Mouse (Mus musculus): ENCODE results near the gene Tmem240. TPM values are rescaled to one million over a fixed set of nuclear protein-coding genes. Genes with fewer than 3 reads are reported as not detected.
A peak's percentile ranks its signal among the peaks of the same experiment; 100 is the strongest.
"Not testable (repeated sequence)": the region's sequence is repeated elsewhere in the genome, so short reads cannot be mapped to it uniquely, and the experiment has no call there.

Tmem240 gene
- polyA plus RNA-seq, 1 experiment: 63.6 TPM

DNA sequence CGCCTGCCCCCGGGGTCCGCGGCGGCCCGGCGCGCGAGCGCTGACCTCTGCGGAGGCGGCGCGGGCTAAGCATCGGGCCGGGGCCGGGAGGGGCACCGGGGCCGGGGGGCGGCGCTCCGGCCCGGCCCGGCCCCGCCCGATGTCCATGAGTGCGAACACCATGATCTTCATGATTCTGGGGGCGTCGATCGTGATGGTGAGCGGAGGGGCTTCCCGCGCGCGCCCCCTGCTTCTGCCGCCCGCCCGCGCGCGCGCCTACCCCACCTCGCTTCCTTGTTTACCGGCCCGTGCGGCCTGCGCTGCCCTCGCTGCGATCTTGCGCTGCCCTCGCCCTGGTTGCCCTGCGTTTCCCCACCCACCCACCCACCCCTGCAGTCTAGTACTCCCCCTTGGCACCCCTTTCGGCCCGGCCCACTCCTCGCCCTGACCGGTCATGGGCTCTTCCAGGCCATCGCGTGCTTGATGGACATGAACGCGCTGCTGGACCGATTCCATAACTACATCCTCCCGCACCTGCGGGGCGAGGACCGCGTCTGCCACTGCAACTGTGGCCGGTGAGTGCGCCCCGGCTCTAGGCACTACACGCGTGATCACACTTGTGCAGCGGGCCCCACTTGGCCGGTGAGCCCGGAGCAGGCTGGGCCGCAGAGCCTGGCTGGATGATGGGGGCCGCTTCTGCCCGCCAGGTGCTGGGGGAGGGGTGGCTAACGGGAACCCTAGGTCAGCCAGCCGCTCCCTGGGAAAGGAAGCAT is 527 bp downstream of the Tmem240 start:
- DNase-seq (ENCODE audit: extremely low spot score in 1 of 2, low spot score in 1 of 2): peak in 1 of 2 experiments; percentile 44

DNA sequence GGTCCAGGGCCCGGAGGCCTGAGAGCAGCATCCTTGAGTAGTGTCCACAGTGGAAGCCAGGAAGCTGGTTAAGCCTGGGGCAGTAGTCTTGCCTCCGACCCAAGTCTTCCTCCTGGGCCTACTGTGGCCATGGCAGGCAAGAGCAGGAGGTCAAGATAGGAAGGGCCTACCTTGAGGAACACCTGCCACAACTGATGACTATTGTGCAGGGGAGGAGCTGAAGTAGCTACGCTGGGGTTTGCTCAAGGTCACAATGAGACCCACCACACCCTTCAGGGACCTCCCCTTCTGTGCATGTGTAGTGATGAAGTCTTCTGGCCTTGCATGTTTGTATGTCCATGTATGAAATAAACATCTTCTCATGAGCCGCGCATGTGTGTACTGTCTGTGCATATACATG is 1.2 kb downstream of the Tmem240 start:
- DNase-seq (ENCODE audit: extremely low spot score in 1 of 2, low spot score in 1 of 2): no peak

DNA sequence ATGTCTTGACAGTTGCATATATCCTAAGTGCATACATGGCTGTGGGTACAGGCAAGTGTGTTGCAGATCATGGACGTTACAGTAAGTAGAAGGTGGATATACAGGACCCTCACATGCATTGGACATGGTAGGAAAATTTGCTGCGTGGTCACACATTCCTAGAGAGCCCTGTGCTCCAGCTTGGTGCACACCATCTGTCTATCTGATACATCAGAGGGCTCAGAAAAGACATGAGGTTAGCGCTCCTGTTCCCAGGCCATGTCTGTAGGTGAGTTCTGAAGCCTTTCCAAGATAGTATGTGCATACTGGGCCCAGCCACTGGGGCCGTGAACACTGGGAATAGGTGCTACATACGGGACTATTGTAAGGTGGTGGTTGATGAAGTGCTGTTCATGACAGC is 1.8 kb downstream of the Tmem240 start:
- no peak for DNase-seq (ENCODE audit: extremely low spot score in 1 of 2, low spot score in 1 of 2)

DNA sequence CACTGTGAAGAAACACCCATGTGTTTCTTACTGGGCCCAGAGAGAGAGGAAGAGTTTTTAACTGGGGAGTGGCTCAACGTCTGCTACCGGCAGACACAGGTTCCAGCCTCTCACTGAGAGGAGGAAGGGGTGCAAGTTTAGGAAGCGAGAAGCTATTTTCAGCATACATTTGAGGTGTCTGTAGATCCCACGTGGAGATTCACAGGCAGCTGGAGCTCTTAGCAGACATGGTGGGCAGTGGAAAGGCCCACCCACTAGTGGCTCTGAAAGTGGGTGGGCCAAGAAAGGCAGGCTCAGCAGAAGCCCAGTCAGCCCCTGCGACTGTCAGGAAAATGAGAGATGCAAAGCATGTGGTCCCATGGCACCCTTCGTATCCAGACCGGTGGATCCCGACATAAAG is 3.7 kb downstream of the Tmem240 start:
- DNase-seq (ENCODE audit: extremely low spot score in 1 of 2, low spot score in 1 of 2): peak in 1 of 2 experiments; percentile 59

DNA sequence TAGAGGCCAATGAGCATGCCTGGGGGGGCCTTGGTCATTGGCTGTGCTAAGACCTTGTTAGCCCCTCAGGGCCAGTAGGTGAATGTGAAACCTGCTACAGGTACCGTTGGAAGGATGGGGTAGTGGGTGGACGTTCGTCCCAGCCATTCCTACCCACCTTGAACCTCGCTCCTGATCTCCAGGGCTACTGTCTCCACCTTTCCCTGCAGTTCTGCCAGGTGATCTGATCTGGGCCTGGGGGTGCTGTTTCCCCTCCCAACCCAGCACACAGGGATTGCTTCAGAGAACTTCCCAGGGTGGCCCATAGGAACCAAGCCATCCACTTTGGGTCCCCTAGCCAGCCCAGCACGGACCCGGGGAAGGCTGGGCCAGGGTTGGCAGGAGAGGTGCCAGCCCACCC is 4.6 kb downstream of the Tmem240 start:
- no peak for DNase-seq (ENCODE audit: extremely low spot score in 1 of 2, low spot score in 1 of 2)

DNA sequence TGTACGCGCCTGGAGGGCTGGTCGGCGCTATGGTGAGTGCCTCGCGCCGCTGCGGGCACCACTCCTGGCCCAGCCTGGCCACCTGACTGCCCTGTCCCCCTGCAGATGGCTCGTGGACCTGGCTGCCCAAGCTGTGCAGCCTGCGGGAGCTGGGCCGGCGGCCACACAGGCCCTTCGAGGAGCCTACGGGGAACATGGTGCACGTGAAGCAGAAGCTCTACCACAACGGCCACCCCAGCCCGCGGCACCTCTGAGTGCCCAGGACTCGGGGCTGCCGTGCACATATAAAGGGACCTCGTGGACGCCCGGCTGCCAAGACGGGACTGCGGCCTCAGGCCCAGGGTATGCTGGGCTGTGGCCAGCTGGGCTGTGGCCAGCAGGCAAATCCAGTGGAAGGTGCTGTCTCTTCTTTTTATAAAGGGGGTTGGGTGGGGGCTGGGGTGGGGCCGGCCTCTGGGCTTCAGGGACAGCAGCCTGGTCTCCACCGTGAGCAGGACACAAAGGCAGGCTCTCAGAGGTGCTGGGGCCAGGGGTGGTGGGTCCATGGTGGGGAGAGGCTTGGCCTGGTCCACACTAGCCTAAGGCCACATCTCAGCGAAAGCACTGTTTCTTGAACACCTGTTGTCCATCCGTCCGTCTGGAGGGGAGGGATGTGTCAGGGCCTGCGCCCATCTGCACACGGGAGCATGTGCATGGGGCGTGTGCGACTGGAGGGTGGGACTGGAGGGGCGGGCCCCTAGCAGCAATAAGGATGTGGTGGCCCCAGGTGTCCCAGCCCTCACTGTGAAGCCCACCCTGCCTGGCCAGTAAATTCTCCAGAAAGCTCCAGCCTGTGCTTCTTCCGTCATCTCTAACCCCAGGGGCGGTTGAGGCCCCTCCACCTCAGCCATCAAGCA is 5.4 kb downstream of the Tmem240 start:
- DNase-seq (ENCODE audit: extremely low spot score in 1 of 2, low spot score in 1 of 2): no peak

DNA sequence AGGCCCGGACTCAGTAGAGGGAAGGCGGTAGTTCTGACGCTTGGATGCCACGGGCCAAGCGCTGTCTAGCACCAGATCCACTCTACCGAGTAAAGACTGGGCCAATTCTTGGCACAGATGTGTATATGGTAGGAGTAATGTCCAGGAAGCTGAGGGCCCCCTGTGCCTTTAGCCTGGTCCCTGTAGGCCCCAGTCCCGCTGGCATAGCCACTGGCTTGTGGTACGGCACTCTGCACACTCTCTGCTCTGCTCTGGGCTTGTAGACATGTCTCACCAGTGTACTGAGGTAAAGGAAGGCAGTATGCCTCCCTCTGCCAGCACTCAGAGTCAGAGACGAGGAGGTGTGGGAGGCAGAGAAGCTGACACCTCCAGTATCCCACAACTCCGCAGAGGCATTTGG is 6.1 kb downstream of the Tmem240 start:
- not testable (repeated sequence) for DNase-seq (ENCODE audit: extremely low spot score in 1 of 2, low spot score in 1 of 2)

DNA sequence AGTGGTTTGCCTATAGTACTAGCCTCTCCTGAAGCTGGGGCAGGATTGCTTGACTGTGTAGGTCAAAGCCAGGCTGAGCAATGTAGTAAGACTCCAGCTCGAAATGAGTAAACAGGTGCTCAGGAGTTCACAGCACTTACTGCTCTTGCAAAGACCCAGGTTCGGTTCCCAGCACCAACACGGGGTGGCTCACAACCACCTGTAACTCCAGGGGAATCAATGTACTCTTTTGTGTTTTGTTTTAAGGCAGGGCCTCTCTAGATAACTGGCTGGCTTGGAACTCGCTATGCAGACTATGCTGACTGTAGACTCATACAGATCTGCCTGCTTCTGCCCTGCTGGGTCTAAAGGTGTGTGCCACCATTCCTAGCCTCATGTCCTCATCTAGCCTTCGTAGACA is 8.1 kb downstream of the Tmem240 start:
- no peak for DNase-seq (ENCODE audit: extremely low spot score in 1 of 2, low spot score in 1 of 2)

DNA sequence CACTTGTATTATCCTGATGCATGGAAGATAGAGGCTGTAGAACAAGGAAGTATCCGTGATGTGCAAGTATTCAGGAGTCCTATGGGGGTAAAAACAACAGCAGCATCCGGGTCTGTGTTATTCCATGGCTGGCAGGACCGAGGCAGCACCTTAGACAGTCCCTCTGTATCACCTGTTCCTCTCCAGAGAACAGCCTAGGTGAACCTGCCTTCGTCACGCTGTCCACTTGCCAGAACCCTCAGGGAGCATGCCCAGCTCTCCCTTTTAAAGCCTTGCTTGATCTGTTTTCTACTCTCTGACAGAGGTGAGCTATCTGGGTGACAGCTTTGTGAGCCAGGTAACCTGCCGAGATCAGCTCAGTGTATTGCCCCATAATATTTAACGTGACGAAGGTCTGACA is 9.9 kb downstream of the Tmem240 start:
- no peak for DNase-seq (ENCODE audit: extremely low spot score in 1 of 2, low spot score in 1 of 2)

DNA sequence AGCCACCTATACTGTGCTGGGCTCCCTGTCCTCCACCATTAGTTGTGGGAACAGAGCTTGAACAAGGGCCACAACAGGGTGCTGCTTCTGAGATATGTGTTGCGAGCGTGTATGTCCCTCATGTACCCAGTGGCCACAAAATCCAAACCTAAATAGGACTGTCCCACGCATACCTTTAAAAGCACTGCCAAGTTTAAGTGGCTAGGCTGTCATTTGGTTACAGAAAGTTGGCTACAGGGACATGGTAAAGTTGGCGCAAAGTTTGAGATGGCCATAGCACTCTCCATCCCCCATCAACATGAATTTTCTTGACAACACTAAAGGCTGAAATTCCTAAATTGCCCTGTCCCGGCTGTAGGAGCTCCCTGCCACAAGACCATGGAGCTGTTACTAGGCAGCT is 10.5 kb downstream of the Tmem240 start:
- no peak for DNase-seq (ENCODE audit: extremely low spot score in 1 of 2, low spot score in 1 of 2)

DNA sequence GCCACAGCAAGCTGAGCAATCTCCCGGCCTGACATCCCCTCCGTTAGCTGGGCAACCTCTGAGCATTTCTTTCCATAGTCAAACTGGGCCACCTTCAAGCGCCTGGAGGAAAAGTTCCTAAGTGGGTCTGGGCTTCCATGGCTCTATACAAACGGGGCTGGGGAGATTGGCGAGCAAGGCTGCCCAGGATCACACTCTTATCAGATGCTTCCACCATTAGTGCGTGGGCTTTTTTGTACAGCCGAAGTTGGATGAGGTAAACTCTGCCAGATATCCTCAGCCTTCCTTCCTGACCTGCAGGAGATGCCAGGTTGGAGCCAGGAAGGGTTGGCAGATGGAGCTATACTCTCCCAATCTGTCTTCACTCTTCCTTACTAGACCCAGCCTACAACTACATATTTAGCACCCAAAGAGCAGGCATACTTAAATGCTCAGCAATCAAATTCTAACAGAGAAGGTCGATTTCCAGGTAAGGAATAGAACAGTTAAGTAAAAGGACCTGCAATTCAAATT is 11.5 kb downstream of the Tmem240 start:
- DNase-seq (ENCODE audit: extremely low spot score in 1 of 2, low spot score in 1 of 2): no peak

DNA sequence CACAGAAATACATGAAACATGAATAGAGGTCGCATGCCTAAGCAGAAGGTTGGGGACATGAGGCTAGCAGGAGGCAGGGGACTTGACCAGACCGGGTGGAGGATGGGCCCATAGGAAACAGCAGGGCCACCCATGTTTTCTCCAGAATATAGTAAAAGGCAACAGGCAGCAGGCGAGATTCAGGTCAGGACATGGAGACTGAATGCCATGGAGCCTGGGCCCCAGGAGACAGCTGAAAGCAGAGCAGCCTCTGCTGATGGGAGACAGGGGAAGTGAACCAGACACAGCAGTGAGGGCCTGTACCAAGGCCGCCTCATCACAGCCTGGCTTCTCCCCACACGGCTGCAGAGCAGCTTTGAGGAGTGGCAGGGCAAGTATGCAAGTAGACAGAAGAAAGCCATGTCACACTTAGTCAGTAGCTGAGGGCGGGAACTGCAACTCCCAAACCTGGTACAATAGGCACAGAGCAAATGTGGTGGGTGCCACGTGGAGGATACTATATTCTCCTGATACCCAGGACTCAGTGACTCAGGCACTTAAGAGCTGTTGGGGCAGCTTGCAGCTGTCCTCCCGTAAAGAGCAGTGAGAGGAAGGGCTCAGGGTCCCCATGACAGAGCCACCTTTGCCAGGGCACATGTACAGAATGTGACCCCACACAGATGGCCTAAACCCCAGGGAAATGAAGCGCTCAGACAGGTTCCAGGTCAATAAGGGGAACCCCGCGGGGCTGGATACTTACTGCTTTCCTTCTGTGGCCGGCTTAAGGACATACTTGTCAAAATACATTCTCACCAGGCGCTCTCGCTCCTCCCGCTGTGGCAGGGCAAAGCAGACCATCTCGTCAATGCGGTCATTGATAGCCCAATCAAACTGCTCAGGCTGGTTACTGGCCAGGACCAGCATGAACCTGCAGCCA is 12.2 kb downstream of the Tmem240 start:
- no peak for DNase-seq (ENCODE audit: extremely low spot score in 1 of 2, low spot score in 1 of 2)

DNA sequence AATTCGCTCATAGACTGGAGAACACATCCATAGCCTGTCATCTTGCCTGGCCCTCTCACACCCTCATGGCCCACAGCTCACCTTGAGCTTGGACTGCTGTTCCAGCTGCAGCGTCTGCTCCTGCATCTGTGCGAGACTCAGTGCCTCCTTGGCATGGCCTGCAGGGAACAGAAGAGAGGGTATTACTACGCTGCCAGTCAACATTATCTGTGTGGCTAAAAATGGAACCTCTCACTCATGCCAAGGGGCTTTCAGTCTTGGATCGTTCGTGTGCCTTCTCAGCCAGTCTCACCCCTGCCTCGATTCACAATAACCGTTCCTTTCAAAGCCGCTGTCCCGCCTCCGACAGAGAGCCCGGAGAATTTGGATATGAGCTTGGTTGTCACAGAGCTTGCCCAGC is 22.4 kb downstream of the Tmem240 start:
- no peak for DNase-seq (ENCODE audit: extremely low spot score in 1 of 2, low spot score in 1 of 2)

DNA sequence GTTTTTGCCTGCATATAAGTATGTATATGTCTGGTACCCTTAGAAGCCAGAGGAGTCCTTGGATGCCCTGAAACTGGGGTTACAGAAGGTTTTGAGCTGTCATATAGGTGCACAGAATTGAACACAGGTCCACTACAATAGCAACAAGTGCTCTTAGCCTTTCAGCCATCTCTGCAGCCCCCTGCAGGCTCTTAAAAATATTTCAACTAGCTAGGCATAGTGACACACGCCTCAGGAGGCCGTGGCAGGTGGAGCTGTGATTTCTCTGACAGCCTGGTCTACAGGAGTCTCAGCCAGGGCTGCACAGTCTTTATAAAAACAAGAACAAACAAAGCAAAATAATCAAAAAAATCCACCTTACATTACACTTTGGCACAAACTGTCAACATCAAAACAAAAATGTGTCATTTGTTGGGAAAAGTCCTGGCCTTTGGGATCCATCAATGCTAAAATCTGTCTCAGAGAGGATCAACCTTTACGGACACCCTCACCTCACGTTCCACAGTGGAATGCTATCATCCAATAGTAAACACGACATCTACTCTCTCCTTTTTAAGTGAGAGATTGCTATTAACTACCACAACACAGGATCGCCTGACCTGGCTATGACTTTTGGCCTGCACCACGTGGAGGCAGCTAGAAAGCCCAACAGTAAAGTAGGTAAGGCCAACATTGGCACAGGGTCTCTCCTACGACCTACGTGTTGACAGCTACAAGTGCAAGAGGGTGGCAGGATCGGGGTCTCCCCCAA is 25.4 kb downstream of the Tmem240 start:
- no peak for DNase-seq (ENCODE audit: extremely low spot score in 1 of 2, low spot score in 1 of 2)

DNA sequence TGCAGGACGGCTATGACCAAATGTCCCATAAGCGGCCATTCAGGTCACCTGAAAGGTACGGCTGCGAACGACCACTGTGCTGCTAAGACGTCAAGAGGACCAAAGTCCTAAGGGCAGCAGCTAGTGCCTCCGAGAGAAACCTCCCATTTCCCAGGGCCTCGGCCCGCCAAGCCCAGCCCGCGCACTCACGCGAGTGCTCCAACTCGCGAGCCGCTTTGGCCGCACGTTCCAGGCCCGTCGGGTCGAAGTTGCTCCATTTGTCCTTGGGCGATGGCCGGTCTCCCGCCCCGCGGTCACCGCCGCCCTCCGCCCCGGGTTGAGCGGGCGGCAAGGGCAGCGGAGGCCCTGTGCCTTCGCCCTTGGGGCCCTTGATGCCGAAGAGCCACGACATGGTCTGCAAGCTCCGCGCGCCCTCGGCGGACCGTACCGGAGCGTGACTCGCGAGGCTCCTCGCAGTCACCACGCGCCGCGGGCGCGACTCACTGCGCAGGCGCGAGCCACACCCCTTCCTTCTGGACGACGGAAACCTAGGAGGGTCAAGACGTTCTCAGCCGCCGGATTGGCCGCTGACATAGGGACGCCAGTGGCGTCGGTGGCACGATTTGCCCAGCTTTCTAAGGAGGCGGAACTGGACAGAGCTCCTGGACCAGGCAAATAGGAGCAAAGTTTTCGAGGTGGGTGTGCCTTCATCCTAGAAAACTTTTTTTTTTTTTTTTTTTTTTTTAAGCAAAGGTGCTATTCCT is 26.2 kb downstream of the Tmem240 start, which contains the start of gene Atad3a:
TSS of gene Atad3a (minus strand) at position 481 of the 743 bp plus-strand sequence.
- peak; percentile 93 to 99 for DNase-seq (ENCODE audit: extremely low spot score in 1 of 2, low spot score in 1 of 2)

DNA sequence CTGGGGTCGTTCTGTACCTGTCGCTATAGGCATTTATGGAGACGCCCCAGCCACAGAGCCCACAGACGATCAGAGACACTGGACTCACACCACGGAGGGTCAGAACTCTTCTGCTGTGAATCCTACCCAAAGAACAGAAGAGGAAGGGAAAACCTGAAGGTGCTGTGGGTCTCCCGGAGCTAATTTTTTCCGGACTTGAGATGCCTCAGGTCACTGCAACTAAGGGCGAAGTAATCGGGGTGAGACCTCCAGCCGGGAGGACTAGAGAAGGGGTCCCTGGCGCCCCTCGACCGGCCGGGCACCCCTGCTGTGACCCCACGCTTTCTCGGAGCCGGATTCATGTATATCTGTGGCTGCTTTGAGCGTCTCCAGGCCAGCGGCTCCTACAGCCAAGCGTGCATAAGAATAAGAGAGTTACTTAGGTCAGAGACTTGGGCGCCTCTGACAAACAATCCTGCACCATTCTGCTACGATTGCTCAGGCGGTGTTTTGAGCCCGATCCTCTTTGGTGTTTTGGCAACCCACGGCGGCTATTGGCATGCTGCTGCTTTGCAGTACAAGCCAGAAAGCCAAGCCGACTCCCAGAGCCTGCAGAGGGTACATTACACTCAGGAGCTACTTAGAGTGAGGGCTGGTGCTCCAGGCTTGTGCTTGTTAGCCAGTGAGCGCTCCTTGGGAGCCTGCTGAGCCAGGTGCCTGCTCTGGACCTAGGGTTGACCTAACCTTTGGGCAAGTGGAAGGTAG is 26.9 kb downstream of the Tmem240 start:
- no peak for DNase-seq (ENCODE audit: extremely low spot score in 1 of 2, low spot score in 1 of 2)

DNA sequence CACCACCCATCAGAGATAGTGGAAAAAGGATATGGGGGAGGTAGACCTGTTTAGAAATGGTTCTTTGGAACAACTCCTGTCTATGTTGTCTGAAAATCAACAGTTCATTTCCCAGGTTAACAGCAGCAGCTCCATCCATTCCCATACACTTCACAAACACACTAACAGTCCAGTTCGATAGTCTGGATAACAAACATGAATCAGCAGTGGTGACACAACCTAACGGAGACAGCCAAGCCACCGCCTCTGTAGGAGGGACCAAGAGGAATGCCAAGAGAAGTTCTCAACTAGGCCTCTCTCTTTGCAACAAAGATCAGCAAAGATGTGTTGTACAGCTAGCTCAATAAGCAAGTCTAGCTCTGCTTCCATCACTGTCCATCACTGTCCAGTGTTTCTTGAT is 27.8 kb downstream of the Tmem240 start:
- DNase-seq (ENCODE audit: extremely low spot score in 1 of 2, low spot score in 1 of 2): no peak

DNA sequence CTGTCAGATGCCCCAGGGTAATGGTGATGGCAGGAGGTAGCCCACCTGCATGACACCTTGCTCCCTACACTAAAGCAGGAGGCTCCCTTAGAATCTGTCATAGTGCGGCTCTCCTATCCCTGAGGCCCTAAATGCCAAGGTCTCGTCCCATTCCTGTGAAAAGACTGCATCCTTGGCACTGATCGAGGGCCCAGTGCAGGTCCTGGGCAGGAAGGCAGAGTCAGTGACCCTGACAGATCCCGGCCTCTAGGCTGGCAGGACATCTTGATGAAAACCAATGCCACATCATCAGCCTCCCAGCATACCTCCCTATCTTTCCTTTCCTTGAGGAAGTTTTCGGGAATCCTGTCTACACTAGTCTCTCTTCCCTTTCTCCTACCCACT is 34.9 kb downstream of the Tmem240 start:
- no peak for DNase-seq (ENCODE audit: extremely low spot score in 1 of 2, low spot score in 1 of 2)

Measured in frontal cortex, adult 2 months (tissue).